Mouse (Mus musculus) lung, postnatal 0 days (tissue): ENCODE data around the gene Klhdc3. TPM values are rescaled to one million over a fixed set of nuclear protein-coding genes. Genes with fewer than 3 reads are reported as not detected.

Experiments
- ATAC-seq: fragments of 200-750 bp; cut with Nextera tagmentation; 2 replicates; pipeline ENCODE4 v1.8.0; 2017; ENCODE audit warnings: moderate library complexity
- DNase-seq: peaks from one replicate; pipeline ENCODE4 v3.0.0-alpha.2; 2016; ENCODE audit warnings: low spot score
- H3K27ac ChIP-seq: fragments of 300-500 bp; sonication (generic); 2 replicates; pipeline ENCODE4 v1.5.1; 2014; ENCODE audit warnings: antibody characterized with exemption, mild to moderate bottlenecking, low read length, mixed read lengths
- H3K27me3 ChIP-seq: fragments of 300-500 bp; sonication (generic); replicated peaks from 2 replicates; pipeline ENCODE4 v1.6.1; 2014; ENCODE audit warnings: low read length, mixed read lengths; ENCODE audit not compliant: insufficient read depth
- H3K36me3 ChIP-seq: fragments of 300-500 bp; sonication (generic); 2 replicates; pipeline ENCODE4 v1.6.1; 2014; ENCODE audit warnings: low read length, mixed read lengths; ENCODE audit not compliant: insufficient read depth
- H3K4me1 ChIP-seq: fragments of 300-500 bp; sonication (generic); 2 replicates; pipeline ENCODE4 v1.6.1; 2014; ENCODE audit warnings: antibody characterized with exemption, low read depth, low read length, mixed read lengths; ENCODE audit not compliant: insufficient read depth
- H3K4me2 ChIP-seq: fragments of 300-500 bp; sonication (generic); replicated peaks from 2 replicates; pipeline ENCODE4 v1.6.1; 2014; ENCODE audit warnings: low read depth, mild to moderate bottlenecking, low read length, moderate library complexity, mixed read lengths
- H3K4me3 ChIP-seq: fragments of 300-500 bp; sonication (generic); 2 replicates; pipeline ENCODE4 v1.5.1; 2014; ENCODE audit warnings: low read depth, low read length
- H3K9ac ChIP-seq: fragments of 300-500 bp; sonication (generic); replicated peaks from 2 replicates; pipeline ENCODE4 v1.6.1; 2014; ENCODE audit warnings: low read depth, mild to moderate bottlenecking
- H3K9me3 ChIP-seq: fragments of 300-500 bp; sonication (generic); 2 replicates; pipeline ENCODE4 v1.6.1; 2016; ENCODE audit warnings: low read length, mixed read lengths
- CTCF ChIP-seq: IDR thresholded peaks from 2 replicates; pipeline ENCODE4 v1.5.1; 2016; ENCODE audit warnings: antibody characterized with exemption, mild to moderate bottlenecking
- EP300 ChIP-seq: IDR thresholded peaks from 2 replicates; pipeline ENCODE4 v1.6.1; 2016; ENCODE audit warnings: antibody characterized with exemption, mild to moderate bottlenecking, control low read depth
- WGBS: fragments of 180-500 bp; shearing (Covaris S2); extraction: QIAGEN DNeasy Blood & Tissue Kit; methylation state at CpG from one replicate; pipeline ENCODE4 v1.1.7; 2014; 5-methylcytosine and 5-hydroxymethylcytosine counted together
- polyA plus RNA-seq: library from polyadenylated mRNA; unstranded; fragments of >200 nt; fragmentation: Nextera tagmentation; extraction: Ambion mirVana; gene quantifications from 2 replicates; pipeline ENCODE4 v1.2.1, GENCODE M21; 2015

The Klhdc3 gene
- polyA plus RNA-seq = 96.7 and 111 TPM in 2 replicates

GRCm38 (mm10) chr17:46680760-46681373 lies at the start of gene Klhdc3:
Gene Klhdc3, minus strand, starts transcription at chr17:46680914.
- Histone ChIP-seq H3K4me1 (peaks cover 14% of the 10 kb centered on the region; the same call in 1 of the 2 replicates), H3K27me3 (no peaks in the 10 kb centered on the region), H3K4me3 (peak within 1 kb of the TSS; percentile 90), H3K36me3 (peaks cover 31% of the 10 kb centered on the region; the same call in 1 of the 2 replicates), H3K9ac (peak within 1 kb of the TSS; percentile 65), H3K27ac (peak within 1 kb of the TSS; percentile 89), H3K4me2 (peak within 1 kb of the TSS; percentile 81), H3K9me3 (no peaks in the 10 kb centered on the region)
- TF ChIP-seq CTCF = peak; percentile 36
- TF ChIP-seq EP300 = peak; percentile 31; the same call in 1 of the 2 replicates
- DNase-seq (peak; percentile 99), ATAC-seq (peak; percentile 99)
- 2% methylated on average over 48 of the region's 49 CpGs for whole genome bisulfite sequencing

DNA sequence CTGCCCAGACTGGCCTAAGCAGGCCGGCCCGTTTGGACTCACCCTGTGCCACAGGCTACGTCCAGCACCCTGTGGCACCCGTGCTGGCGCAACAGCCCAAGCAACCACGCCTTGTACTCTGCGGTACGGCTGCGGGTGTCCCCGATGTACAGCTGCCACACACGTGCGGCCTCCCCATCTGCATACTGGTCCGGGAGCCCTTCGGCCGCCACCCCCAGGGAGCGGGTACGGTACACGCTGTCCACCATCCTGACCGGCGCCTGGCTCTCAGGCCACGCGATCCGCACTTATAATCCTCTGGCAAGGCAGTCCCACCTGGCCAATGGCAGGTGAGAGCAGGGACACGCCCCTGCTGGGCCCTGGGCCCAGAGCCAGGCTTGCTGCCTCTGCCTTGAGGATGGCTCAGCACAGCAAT lies 48.2 kb upstream of the Klhdc3 start, which contains the start of gene Gnmt:
TSS of gene Gnmt (minus strand) at position 265 of the 415 bp plus-strand sequence.
- Histone ChIP-seq H3K4me2 (peak within 1 kb of the TSS; percentile 43), H3K4me3 (0 out of 2 replicates have a peak within 1 kb of the TSS, but pooled peaks have one; percentile 11), H3K27ac (peak within 1 kb of the TSS; percentile 28; the same call in 1 of the 2 replicates), H3K36me3 (no peaks in the 10 kb centered on the region), H3K4me1 (0 out of 2 replicates have a peak, but pooled peaks cover 3% of the 10 kb centered on the region), H3K9ac (no peak within 1 kb of the TSS), H3K27me3 (no peaks in the 10 kb centered on the region), H3K9me3 (no peaks in the 10 kb centered on the region)
- ATAC-seq = peak; percentile 90
- TF ChIP-seq CTCF (no peak), EP300 (no peak)
- DNase-seq = peak; percentile 73
- WGBS = 11% methylated on average over 24 of the region's 24 CpGs

- Histone ChIP-seq H3K4me3 (0 out of 2 replicates have a peak overlapping the region, but pooled peaks have one; percentile 11), H3K9ac (no peak overlapping the region), H3K36me3 (no peaks in the 10 kb centered on the region; the same call in 1 of the 2 replicates), H3K4me1 (0 out of 2 replicates have a peak, but pooled peaks cover 3% of the 10 kb centered on the region), H3K4me2 (peak overlapping the region; percentile 43), H3K27me3 (no peaks in the 10 kb centered on the region), H3K27ac (peak overlapping the region; percentile 28; the same call in 1 of the 2 replicates), H3K9me3 (no peaks in the 10 kb centered on the region)
- WGBS = 38% methylated on average over 11 of the region's 11 CpGs
- ATAC-seq (peak; percentile 28), DNase-seq (peak; percentile 25)
- no peak for TF ChIP-seq EP300
- no peak for TF ChIP-seq CTCF
These were observed 47.8 kb upstream of the Klhdc3 start for GRCm38 (mm10) chr17:46728496-46728895.

DNA sequence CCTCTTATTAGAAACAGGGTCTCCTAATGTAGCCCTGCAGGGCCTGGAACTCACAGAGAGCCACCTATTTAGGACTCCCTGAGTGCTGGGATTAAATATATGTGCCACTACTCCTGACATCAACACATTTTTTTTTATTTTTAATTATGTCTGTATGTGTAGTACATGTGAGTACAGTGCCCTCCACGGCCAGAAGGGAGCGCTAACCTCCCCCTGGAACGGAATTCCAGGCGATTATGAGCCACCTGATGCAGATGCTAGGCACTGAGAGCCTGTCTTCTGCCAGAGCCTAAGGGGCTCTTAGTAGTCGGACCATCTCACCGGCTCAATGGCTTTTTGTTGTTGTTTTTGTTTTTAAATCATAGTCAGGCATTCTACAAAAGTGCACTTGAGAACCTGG lies 47.3 kb upstream of the Klhdc3 start:
- Histone ChIP-seq H3K4me1 (0 out of 2 replicates have a peak, but pooled peaks cover 3% of the 10 kb centered on the region), H3K4me3 (no peak overlapping the region), H3K4me2 (no peak overlapping the region), H3K9ac (no peak overlapping the region), H3K36me3 (no peaks in the 10 kb centered on the region; the same call in 1 of the 2 replicates), H3K27ac (no peak overlapping the region), H3K27me3 (no peaks in the 10 kb centered on the region), H3K9me3 (no peaks in the 10 kb centered on the region)
- WGBS = 30% methylated on average over 6 of the region's 6 CpGs
- DNase-seq (peak; percentile 65), ATAC-seq (no peak)
- TF ChIP-seq EP300 (no peak), CTCF (peak; percentile 57)

DNA sequence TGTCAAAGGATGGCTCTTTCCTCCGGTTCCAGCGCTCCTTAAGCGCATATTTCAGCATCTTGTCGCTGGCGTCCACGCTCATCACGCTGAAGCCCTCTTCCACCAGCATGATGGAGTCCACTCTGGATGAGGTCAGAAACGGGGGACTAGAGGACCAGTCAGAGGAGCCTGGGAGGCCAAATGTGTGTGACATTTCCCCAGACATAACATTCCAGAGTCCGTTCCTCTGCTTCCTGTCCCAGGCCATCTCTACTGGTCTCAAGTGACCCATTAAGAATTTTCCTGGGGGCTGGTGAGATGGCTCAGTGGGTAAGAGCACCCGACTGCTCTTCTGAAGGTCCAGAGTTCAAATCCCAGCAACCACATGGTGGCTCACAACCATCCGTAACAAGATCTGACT lies 46.6 kb upstream of the Klhdc3 start:
- Histone ChIP-seq H3K9ac (no peak overlapping the region), H3K4me3 (no peak overlapping the region), H3K4me2 (no peak overlapping the region), H3K36me3 (no peaks in the 10 kb centered on the region; the same call in 1 of the 2 replicates), H3K27me3 (no peaks in the 10 kb centered on the region), H3K27ac (no peak overlapping the region), H3K9me3 (no peaks in the 10 kb centered on the region), H3K4me1 (0 out of 2 replicates have a peak, but pooled peaks cover 3% of the 10 kb centered on the region)
- DNase-seq (no peak), ATAC-seq (no peak)
- 88% methylated on average over 11 of the region's 11 CpGs for WGBS
- TF ChIP-seq CTCF (no peak), EP300 (no peak)

- peaks cover 10% of the 10 kb centered on the region for H3K36me3 ChIP-seq
These were observed 45.3 kb upstream of the Klhdc3 start for GRCm38 (mm10) chr17:46725731-46726645.

More at GRCm38 (mm10) chr17:46725731-46726645, 45.3 kb upstream of the Klhdc3 start:
- Histone ChIP-seq H3K4me2 (no peak overlapping the region), H3K27me3 (no peaks in the 10 kb centered on the region), H3K9ac (no peak overlapping the region), H3K4me1 (0 out of 2 replicates have a peak, but pooled peaks cover 3% of the 10 kb centered on the region), H3K27ac (no peak overlapping the region), H3K4me3 (no peak overlapping the region), H3K9me3 (no peaks in the 10 kb centered on the region)
- 88% methylated on average over 26 of the region's 26 CpGs for WGBS
- no peak for DNase-seq
- ATAC-seq = no peak
- TF ChIP-seq EP300 (no peak), CTCF (no peak)
